Mouse (Mus musculus): ENCODE measurements at regions not wholly inside any gene's neighbourhood (a gene's known extent, or its start where the extent isn't known, plus 50 kb on each side); places are given as distances from the start of the nearest gene placed in this dataset.

- DNase-seq: no peak
Measured at GRCm38 (mm10) chr4:106048797-106049196, 259.1 kb downstream of the Gm12728 start.

- no peak for DNase-seq
Measured at GRCm38 (mm10) chr4:106049880-106050279, 260.2 kb downstream of the Gm12728 start.

- no peak for DNase-seq
Measured at GRCm38 (mm10) chr4:106050297-106050696, 260.6 kb downstream of the Gm12728 start.

- DNase-seq: no peak
Measured at GRCm38 (mm10) chr4:106053496-106053895, 262.5 kb upstream of the Usp24 start.

GRCm38 (mm10) chr4:106054324-106054723 lies 261.7 kb upstream of the Usp24 start:
- no peak for DNase-seq

- no peak for DNase-seq
Measured at GRCm38 (mm10) chr4:106062651-106063050, 253.4 kb upstream of the Usp24 start.

- DNase-seq: no peak
Measured at GRCm38 (mm10) chr4:106063851-106064382, 252.1 kb upstream of the Usp24 start.

GRCm38 (mm10) chr4:106067023-106067422 lies 249.0 kb upstream of the Usp24 start:
- DNase-seq: no peak

- no peak for DNase-seq
Measured at GRCm38 (mm10) chr4:106083546-106083945, 232.5 kb upstream of the Usp24 start.

GRCm38 (mm10) chr4:106091927-106092675 lies 223.9 kb upstream of the Usp24 start:
- DNase-seq: no peak

GRCm38 (mm10) chr4:106092676-106093070 lies 223.3 kb upstream of the Usp24 start:
- no peak for DNase-seq

- no peak for DNase-seq
Measured at GRCm38 (mm10) chr4:106093252-106093651, 222.8 kb upstream of the Usp24 start.

- DNase-seq: no peak
Measured at GRCm38 (mm10) chr4:106094882-106095556, 221.0 kb upstream of the Usp24 start.

- DNase-seq: no peak
Measured at GRCm38 (mm10) chr4:106096130-106096529, 219.9 kb upstream of the Usp24 start.

GRCm38 (mm10) chr4:106097846-106098245 lies 218.2 kb upstream of the Usp24 start:
- DNase-seq: no peak

GRCm38 (mm10) chr4:106100211-106101025 lies 215.6 kb upstream of the Usp24 start:
- DNase-seq: no peak

GRCm38 (mm10) chr4:106101904-106102303 lies 214.1 kb upstream of the Usp24 start:
- no peak for DNase-seq

- no peak for DNase-seq
Measured at GRCm38 (mm10) chr4:106102451-106102977, 213.5 kb upstream of the Usp24 start.

- peak; percentile 6 to 7 for DNase-seq
Measured at GRCm38 (mm10) chr4:106103750-106104635, 212.0 kb upstream of the Usp24 start.

GRCm38 (mm10) chr4:106112981-106113380 lies 203.0 kb upstream of the Usp24 start:
- no peak for DNase-seq

GRCm38 (mm10) chr4:106113747-106114146 lies 202.3 kb upstream of the Usp24 start:
- DNase-seq: no peak

- DNase-seq: no peak
Measured at GRCm38 (mm10) chr4:106116611-106117010, 199.4 kb upstream of the Usp24 start.
